Comparison of ENCODE assay signal across 30 mouse cellular contexts in genomic region chr14:122038874-122039647, GRCm38 (mm10). TPM values are rescaled to one million over a fixed set of nuclear protein-coding genes. Genes with fewer than 3 reads are reported as not detected.
DNase-seq lines count a peak whose midpoint lies in the region; ATAC-seq and TF ChIP-seq lines count a peak whose summit lies in the region.
"Had no signal": no experiment of that assay in that cellular context is flagged by ENCODE, and none has a peak within 500 bp of the region (broad histone marks: within the 10 kb centered on the region; RNA-seq: fewer than 3 reads in every experiment).

No protein-coding gene starts in this region.

- 86% methylated on average over 13 of the region's 13 CpGs for WGBS in midbrain, postnatal 0 days

- no peak for DNase-seq in testis, postnatal 14 days (ENCODE audit: low spot score)
- peak; percentile 71 for DNase-seq in R1 (ENCODE audit: low read depth, low spot score)
- DNase-seq in left cerebral cortex, adult 9 months (ENCODE audit: low spot score in 2 of 2): no peak
- no peak for DNase-seq in layer of hippocampus, adult 11-12 months (ENCODE audit: low spot score)
- no peak for DNase-seq in midbrain, postnatal 0 days (ENCODE audit: low spot score)
- DNase-seq in T-cell, adult 2 months (ENCODE audit: low spot score): no peak
- DNase-seq: adrenal gland, postnatal 25 days; cerebellum, adult 9-11 months; forebrain, postnatal 0 days; gastrocnemius, postnatal 36 days; heart, postnatal 36 days; kidney, adult 18-20 months; kidney, postnatal 10 days; lung, embryonic 14.5 days; thymus, postnatal 36 days had no signal

- TF ChIP-seq CTCF in testis, adult 2 months (IDR thresholded peaks at IDR 0.05; ENCODE audit: control insufficient read depth, insufficient read depth, insufficient replicate concordance, low read depth, low read length): peak; percentile 23; the same call in 1 of the 2 replicates
- TF ChIP-seq CTCF in midbrain, postnatal 0 days (IDR thresholded peaks at IDR 0.05): no peak

- TF ChIP-seq POLR2A in testis, adult 2 months (IDR thresholded peaks at IDR 0.05; ENCODE audit: control insufficient read depth, low read depth, low read length): no peak

- H3K4me1 ChIP-seq in testis, adult 2 months (ENCODE audit: control insufficient read depth, insufficient read depth, low read length): no peaks in the 10 kb centered on the region
- H3K4me1 ChIP-seq in midbrain, postnatal 0 days (ENCODE audit: insufficient read depth, low read length): no peaks in the 10 kb centered on the region
- H3K4me1 ChIP-seq: forebrain, embryonic 10.5 days; heart, embryonic 15.5 days; limb, embryonic 10.5 days; midbrain, embryonic 15.5 days had no signal

- H3K9me3 ChIP-seq in midbrain, postnatal 0 days (ENCODE audit: low read length): no peaks in the 10 kb centered on the region
- H3K9me3 ChIP-seq: forebrain, embryonic 10.5 days; heart, embryonic 15.5 days; limb, embryonic 10.5 days; midbrain, embryonic 15.5 days had no signal

- no peaks in the 10 kb centered on the region for H3K27me3 ChIP-seq in testis, adult 2 months (ENCODE audit: control insufficient read depth, insufficient read depth, low read length)
- no peaks in the 10 kb centered on the region for H3K27me3 ChIP-seq in midbrain, postnatal 0 days (ENCODE audit: insufficient read depth, low read length)
- H3K27me3 ChIP-seq: heart, embryonic 15.5 days; midbrain, embryonic 15.5 days; Patski had no signal

- ATAC-seq in hematopoietic stem cell, adult 5-6 weeks (replicated peaks in 1 of 2; ENCODE audit: insufficient read depth in 1 of 2, low FRiP score in 2 of 2, low TSS enrichment in 1 of 2, low read depth in 1 of 2, poor library complexity in 2 of 2, severe bottlenecking in 2 of 2): peak; percentile 30 to 44; a peak in 3 of 4 replicates
- ATAC-seq in midbrain, postnatal 0 days (ENCODE audit: low FRiP score): no peak
- ATAC-seq: forebrain, postnatal 0 days; inflammation-experienced regulatory T-cells, adult 6 months; midbrain, embryonic 15.5 days; Patski had no signal

- H3K36me3 ChIP-seq in testis, adult 2 months (ENCODE audit: control insufficient read depth, insufficient read depth, low read length): no peaks in the 10 kb centered on the region
- H3K36me3 ChIP-seq in midbrain, postnatal 0 days (ENCODE audit: insufficient read depth, low read length): no peaks in the 10 kb centered on the region
- H3K36me3 ChIP-seq: forebrain, embryonic 10.5 days; heart, embryonic 15.5 days; limb, embryonic 10.5 days; midbrain, embryonic 15.5 days had no signal

- H3K4me2 ChIP-seq in midbrain, postnatal 0 days (ENCODE audit: low read depth, low read length, poor library complexity, severe bottlenecking): no peak overlapping the region
- H3K4me2 ChIP-seq: heart, embryonic 15.5 days; hindbrain, embryonic 14.5 days; lung, embryonic 14.5 days; midbrain, embryonic 15.5 days had no signal

- H3K27ac ChIP-seq in testis, adult 2 months (ENCODE audit: control insufficient read depth, insufficient read depth, low read depth, low read length): no peak overlapping the region
- H3K27ac ChIP-seq in midbrain, postnatal 0 days (ENCODE audit: low read depth, low read length): no peak overlapping the region
- H3K27ac ChIP-seq: forebrain, embryonic 10.5 days; heart, embryonic 15.5 days; hindbrain, embryonic 14.5 days; limb, embryonic 10.5 days; midbrain, embryonic 15.5 days had no signal

- H3K9ac ChIP-seq in midbrain, postnatal 0 days (replicated peaks; ENCODE audit: low read length, poor library complexity, severe bottlenecking): no peak overlapping the region
- H3K9ac ChIP-seq: forebrain, postnatal 0 days; heart, embryonic 15.5 days; hindbrain, embryonic 14.5 days; lung, embryonic 14.5 days; midbrain, embryonic 15.5 days had no signal

- H3K4me3 ChIP-seq in testis, adult 2 months (ENCODE audit: control insufficient read depth, low read depth, low read length): no peak overlapping the region
- no peak overlapping the region for H3K4me3 ChIP-seq in midbrain, postnatal 0 days (ENCODE audit: low read depth, low read length)
- H3K4me3 ChIP-seq: forebrain, embryonic 10.5 days; heart, embryonic 15.5 days; limb, embryonic 10.5 days; midbrain, embryonic 15.5 days had no signal

RNA-seq across cellular contexts. Expression of gene Timm8a2, which starts 4.6 kb away (rescaled TPM):
- 22.7 and 25.2 TPM in 2 replicates for polyA plus RNA-seq in testis, adult 2 months (2012; rRNA removed)
- not detected in 2 replicates for total RNA-seq in hematopoietic stem cell, adult 5-6 weeks (2017)
- total RNA-seq in midbrain, postnatal 0 days (2014; rRNA removed): 0.60 TPM in 1 of 2 replicates, not detected in the other
- polyA plus RNA-seq in midbrain, postnatal 0 days (2015; fragmentation: Nextera tagmentation; extraction: Ambion mirVana): not detected in 2 replicates
- total RNA-seq: adrenal gland, postnatal 25 days; forebrain, postnatal 0 days; gastrocnemius, postnatal 36 days; heart, postnatal 36 days; layer of hippocampus, adult 18-20 months; layer of hippocampus, postnatal 14 days; liver, adult 2 months; megakaryocyte-erythroid progenitor cell, adult 5-6 weeks had no signal
- polyA plus RNA-seq: embryonic facial prominence, embryonic 11.5 days; forebrain, embryonic 10.5 days; forebrain, postnatal 0 days; heart, embryonic 15.5 days; hindbrain, embryonic 14.5 days; inflammation-experienced regulatory T-cells, adult 6 months; limb, embryonic 10.5 days; liver, adult 2 months; lung, embryonic 14.5 days; midbrain, embryonic 15.5 days; neural tube, embryonic 14.5 days; Patski had no signal
